Mouse (Mus musculus) embryo, embryonic 10.5 days (tissue): ENCODE data around the gene Cep85l.

Experiments used
- DNase-seq: peaks from one replicate; pipeline ENCODE4 v3.0.0-alpha.2; 2015; ENCODE audit warnings: low spot score

The Cep85l gene

GRCm38 (mm10) chr10:53342166-53342728 lies 37.5 kb downstream of the Cep85l start:
- no peak for DNase-seq

GRCm38 (mm10) chr10:53341288-53341965 lies 38.3 kb downstream of the Cep85l start:
- DNase-seq, result peak; percentile 48

GRCm38 (mm10) chr10:53339045-53339444 lies 40.7 kb downstream of the Cep85l start:
- no peak for DNase-seq

- no peak for DNase-seq
Measured at GRCm38 (mm10) chr10:53337162-53337923, 42.4 kb downstream of the Cep85l start, which contains the start of gene Pln. Gene Pln (plus strand): TSS chr10:53337667.

DNA sequence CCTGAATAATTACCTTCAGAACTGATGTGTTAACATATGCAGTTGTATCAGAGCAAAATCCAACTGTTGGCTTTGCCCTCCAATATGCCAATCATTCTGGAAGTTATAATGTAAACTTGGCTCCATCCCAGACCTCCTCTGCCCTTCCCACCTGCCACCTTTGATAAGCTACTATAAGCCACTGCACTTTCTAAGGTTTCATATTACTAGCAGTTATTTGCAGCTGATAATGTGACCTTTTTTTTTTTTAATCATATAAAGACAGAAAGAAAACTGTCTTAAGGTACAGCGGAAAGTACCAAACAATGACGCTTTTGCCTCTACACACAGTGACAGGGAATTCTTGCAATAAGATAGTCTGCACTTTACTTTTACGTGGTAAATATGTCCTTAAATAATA lies 43.8 kb downstream of the Cep85l start:
- DNase-seq, result no peak

DNA sequence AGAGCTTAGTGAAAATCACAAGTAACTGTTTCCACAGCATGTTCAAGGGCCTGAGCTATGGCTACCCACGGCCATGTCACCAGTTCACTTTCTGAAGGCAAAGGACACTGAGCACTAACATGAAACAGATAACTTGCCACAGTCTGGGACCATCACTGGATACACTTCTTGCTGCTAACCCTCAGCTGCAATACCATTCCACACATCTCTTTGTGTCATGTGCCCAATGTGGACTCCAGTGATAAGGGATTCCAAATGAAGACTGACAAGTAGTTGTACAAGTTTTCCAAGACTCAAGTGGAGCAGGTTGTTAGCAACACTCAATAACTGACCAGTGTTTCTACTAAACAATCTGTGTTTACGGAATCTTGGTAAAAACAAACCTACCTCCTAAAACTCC lies 44.5 kb downstream of the Cep85l start:
- no peak for DNase-seq

DNA sequence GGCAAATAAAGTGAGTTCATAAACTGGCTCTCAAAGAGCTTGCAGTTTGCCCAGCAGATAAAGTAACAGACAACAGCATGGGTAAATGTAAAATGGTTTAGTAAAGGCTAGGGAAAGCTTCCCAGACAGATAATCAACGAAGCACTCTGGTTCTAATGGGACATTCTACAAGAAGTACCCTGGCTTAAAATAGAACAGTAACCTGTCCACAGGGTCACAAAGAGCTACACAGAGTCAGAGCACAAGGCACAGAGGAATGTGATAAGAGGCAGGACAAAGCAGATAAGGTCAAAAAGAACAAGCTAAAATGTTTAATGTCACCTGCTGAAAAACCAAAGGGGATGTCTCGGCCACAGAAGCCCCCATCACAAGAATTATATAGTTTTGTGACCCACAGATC lies 47.0 kb downstream of the Cep85l start:
- no peak for DNase-seq

DNA sequence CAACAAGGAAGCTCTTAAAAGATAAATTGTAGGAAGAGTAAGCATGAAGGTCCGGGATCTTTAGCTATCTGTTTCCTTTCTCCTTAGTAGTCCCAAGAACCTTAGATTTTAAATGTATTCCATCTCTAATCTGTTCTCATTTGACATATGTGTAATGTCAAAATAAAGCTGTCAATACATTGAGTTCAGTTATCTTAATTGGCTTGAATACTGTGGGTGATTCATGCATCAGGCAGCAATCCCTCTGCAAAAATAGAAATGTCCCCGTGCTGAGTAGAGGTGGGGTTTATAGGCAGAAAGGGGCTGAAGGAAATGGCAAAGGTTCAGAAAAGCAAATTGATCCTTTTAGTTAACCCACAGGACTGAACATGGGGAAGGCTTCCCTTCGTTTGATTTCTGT lies 50.5 kb downstream of the Cep85l start:
- DNase-seq, result no peak

- DNase-seq, result no peak
Measured at GRCm38 (mm10) chr10:53326367-53326766, 53.4 kb downstream of the Cep85l start.

DNA sequence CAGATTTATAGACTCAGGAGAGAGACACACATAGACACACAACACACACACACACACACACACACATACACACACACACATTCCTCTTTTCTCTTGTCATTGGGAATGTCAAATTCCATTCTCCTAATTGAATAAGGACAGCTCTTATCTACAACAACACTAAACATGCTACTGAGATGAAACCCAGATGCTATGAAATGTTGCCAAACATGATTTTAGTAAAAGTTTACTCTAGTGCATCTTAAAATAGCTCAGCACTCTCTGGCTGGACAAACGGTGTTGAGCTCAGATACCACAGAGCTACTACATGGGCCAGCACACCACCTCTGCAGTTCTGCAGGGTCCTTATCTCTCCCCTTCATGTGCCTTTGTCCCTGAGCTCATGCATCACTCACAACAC lies 55.1 kb downstream of the Cep85l start:
- no peak for DNase-seq

GRCm38 (mm10) chr10:53323367-53323766 lies 56.4 kb downstream of the Cep85l start:
- DNase-seq, result no peak

GRCm38 (mm10) chr10:53306674-53307073 lies 73.1 kb downstream of the Cep85l start:
- DNase-seq, result no peak

DNA sequence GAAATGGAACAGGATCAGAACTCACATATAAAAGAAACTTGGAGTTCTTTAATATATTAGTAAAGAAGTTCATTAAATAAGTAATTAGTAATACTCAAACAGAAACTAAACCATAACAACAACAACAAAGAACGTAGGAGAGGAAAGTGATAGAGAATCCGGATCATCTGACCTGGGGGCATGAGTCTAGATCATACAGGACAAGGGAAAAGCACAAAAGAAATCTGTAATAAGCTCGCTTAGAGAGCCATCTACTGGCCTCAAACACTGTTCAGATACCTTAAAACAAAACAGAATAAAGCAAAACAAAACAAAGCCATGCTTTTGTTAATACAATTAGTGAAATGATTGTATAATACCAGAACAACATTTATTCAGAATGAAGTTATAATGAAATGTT lies 73.9 kb downstream of the Cep85l start:
- peak; percentile 47 for DNase-seq

DNA sequence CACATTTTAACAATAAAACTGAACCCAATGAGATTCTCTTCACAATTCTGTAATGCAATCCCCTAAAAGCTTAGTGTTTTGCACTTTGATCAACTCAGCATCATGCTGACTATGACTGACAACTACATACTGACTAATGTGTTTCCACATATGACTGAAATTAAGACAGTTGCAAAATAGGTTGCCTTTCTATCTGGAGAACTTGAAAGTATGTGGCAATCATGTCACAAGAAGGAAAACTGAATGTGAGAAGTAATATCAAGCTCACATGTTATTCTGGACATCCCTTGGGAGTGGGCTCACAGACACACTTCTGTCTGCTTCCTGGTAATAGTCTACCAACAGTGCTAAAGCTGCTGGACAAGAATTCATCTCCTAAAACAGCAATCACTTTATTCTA lies 94.6 kb downstream of the Cep85l start:
- DNase-seq, result no peak

DNA sequence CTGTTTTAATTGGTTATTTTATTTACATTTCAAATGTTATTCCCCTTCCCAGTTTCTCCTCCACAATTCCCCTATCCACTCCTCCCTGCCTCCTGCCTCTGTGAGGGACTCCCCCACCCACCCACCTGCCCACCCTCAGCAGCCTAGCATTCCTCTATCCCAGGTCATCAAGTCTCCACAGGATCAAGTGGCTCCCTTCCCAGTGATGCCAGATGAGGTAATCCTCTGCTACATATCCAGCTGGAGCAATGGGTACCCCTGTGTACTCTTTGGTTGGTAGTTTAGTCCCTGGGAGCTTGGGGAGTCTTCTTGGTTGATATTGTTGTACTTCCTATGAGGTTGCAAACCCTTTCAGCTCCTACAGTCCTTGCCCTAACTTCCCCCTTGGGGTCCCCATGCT lies 107.5 kb downstream of the Cep85l start:
- DNase-seq, result no peak

- no peak for DNase-seq
Measured at GRCm38 (mm10) chr10:53262021-53262420, 117.7 kb downstream of the Cep85l start.

GRCm38 (mm10) chr10:53235381-53235780 lies 144.4 kb downstream of the Cep85l start:
- DNase-seq, result no peak

- no peak for DNase-seq
Measured at GRCm38 (mm10) chr10:53234683-53235082, 145.1 kb downstream of the Cep85l start.

DNA sequence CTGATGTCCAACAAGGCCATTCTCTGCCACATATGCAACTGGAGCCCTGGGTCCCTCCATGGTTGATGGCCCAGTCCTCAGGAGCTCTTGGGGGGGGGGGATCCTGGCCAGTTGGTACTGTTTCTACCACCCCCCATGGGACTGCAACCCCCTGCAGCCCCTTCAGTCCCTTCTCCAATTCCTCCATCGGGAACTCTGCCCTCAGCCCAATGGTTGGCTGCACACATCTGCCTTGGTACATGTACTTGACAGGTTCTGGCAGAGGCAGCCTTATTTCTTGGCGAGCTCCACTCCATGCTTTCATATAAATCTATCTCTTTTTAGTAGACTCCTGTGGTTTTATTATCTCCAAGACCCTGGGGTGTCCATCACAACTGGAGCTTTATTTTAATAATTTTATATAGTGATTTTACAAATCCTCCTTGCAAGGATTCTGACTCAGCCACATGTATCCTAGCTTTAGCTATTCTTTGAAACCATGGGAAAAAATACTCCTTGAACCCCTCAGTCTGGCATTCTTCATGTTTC lies 145.6 kb downstream of the Cep85l start:
- DNase-seq, result no peak

- no peak for DNase-seq
Measured at GRCm38 (mm10) chr10:53230809-53231208, 148.9 kb downstream of the Cep85l start.

- DNase-seq, result no peak
Measured at GRCm38 (mm10) chr10:53229190-53229589, 150.6 kb downstream of the Cep85l start.
